Mouse (Mus musculus): Measurements from ENCODE around the gene Slc41a2.

Slc41a2 gene

GRCm38 (mm10) chr10:83301054-83301453 lies 36.6 kb downstream of the Slc41a2 start:
- no peak for DNase-seq

- DNase-seq = no peak
Observed at GRCm38 (mm10) chr10:83297017-83297416, 40.7 kb downstream of the Slc41a2 start.

- DNase-seq = no peak
Observed at GRCm38 (mm10) chr10:83294746-83295145, 42.9 kb downstream of the Slc41a2 start.

- DNase-seq = no peak
Observed at GRCm38 (mm10) chr10:83293352-83293751, 44.3 kb downstream of the Slc41a2 start.

- no peak for DNase-seq
Observed at GRCm38 (mm10) chr10:83291731-83292130, 46.0 kb downstream of the Slc41a2 start.

- no peak for DNase-seq
Observed at GRCm38 (mm10) chr10:83287828-83288227, 49.9 kb downstream of the Slc41a2 start.

- DNase-seq = no peak
Observed at GRCm38 (mm10) chr10:83286399-83286798, 51.3 kb downstream of the Slc41a2 start.

- DNase-seq = no peak
Observed at GRCm38 (mm10) chr10:83285724-83286256, 51.9 kb downstream of the Slc41a2 start.

GRCm38 (mm10) chr10:83284916-83285315 lies 52.8 kb downstream of the Slc41a2 start:
- DNase-seq = no peak

- no peak for DNase-seq
Observed at GRCm38 (mm10) chr10:83266731-83267130, 71.0 kb downstream of the Slc41a2 start.

- DNase-seq = peak in 1 of 2 experiments; percentile 10
Observed at GRCm38 (mm10) chr10:83266241-83266640, 71.4 kb downstream of the Slc41a2 start.

GRCm38 (mm10) chr10:83264680-83265079 lies 73.0 kb downstream of the Slc41a2 start:
- DNase-seq = no peak

GRCm38 (mm10) chr10:83264056-83264455 lies 73.6 kb downstream of the Slc41a2 start:
- DNase-seq = no peak

GRCm38 (mm10) chr10:83261264-83261663 lies 76.4 kb downstream of the Slc41a2 start:
- DNase-seq = no peak

- DNase-seq = no peak
Observed at GRCm38 (mm10) chr10:83251377-83251776, 86.3 kb downstream of the Slc41a2 start.

GRCm38 (mm10) chr10:83248036-83248435 lies 89.6 kb downstream of the Slc41a2 start:
- DNase-seq = no peak

- no peak for DNase-seq
Observed at GRCm38 (mm10) chr10:83245720-83246119, 92.0 kb downstream of the Slc41a2 start.

- no peak for DNase-seq
Observed at GRCm38 (mm10) chr10:83244131-83244530, 93.6 kb downstream of the Slc41a2 start.

- no peak for DNase-seq
Observed at GRCm38 (mm10) chr10:83242106-83242686, 95.5 kb downstream of the Slc41a2 start.

GRCm38 (mm10) chr10:83234391-83234790 lies 103.3 kb downstream of the Slc41a2 start:
- DNase-seq = no peak

- DNase-seq = no peak
Observed at GRCm38 (mm10) chr10:83233967-83234366, 103.7 kb downstream of the Slc41a2 start.

- no peak for DNase-seq
Observed at GRCm38 (mm10) chr10:83228626-83229025, 109.1 kb downstream of the Slc41a2 start.

GRCm38 (mm10) chr10:83224999-83225398 lies 112.7 kb downstream of the Slc41a2 start:
- no peak for DNase-seq

- no peak for DNase-seq
Observed at GRCm38 (mm10) chr10:83220847-83221246, 116.8 kb downstream of the Slc41a2 start.

- DNase-seq = no peak
Observed at GRCm38 (mm10) chr10:83220217-83220616, 117.5 kb downstream of the Slc41a2 start.
